Mouse (Mus musculus) cerebellum, adult 11 months (tissue): ENCODE measurements around the gene Srxn1.
"Not testable (repeated sequence)": the region's sequence is repeated elsewhere in the genome, so short reads cannot be mapped to it uniquely, and the experiment has no call there.

Source experiments
- DNase-seq: peaks from one replicate; pipeline ENCODE4 v3.0.0; 2022

Gene Srxn1

DNA sequence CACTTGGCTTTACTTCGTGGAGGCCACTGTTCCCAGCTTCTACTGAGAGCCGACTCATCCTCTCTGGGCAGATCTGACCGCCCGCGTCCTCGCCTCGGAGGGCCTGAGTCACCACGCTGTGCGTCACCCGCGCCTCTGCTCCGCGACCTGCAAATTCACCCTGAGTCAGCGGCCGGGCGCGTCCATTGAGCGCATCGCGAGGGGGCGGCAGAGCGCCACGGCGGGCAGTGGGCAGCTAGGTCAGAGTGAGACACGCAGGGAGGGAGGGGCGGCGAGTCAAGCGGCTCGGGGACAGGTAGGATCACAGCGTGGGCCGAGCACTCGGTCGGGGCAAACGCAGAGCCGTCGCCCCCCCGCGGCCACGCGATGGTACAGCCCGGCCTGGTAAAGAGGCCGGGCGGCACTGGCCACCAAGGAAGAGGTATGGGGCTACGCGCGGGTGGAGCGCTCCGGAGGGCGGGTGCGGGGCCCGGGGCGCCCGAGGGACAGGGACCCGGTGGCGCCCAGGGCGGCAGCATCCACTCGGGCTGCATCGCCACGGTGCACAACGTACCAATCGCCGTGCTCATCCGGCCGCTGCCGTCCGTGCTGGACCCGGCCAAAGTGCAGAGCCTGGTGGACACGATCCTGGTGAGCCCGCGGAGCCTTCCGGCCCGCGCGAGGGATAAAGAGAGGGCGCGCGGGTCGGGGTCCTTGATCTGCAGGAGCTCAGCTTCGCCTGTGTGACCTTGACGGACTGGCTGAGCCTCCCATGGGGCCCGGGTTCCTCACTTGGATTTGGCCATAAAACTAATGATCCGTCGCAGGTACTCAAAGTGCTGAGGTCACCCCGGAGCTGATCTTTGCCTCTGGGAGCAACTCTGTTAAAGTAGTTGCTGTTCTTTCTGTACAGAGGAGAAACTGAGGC lies at the start of gene Srxn1:
Srxn1 (plus strand) TSS at position 199 of the 907 bp plus-strand sequence.
- peak; percentile 94 for DNase-seq

DNA sequence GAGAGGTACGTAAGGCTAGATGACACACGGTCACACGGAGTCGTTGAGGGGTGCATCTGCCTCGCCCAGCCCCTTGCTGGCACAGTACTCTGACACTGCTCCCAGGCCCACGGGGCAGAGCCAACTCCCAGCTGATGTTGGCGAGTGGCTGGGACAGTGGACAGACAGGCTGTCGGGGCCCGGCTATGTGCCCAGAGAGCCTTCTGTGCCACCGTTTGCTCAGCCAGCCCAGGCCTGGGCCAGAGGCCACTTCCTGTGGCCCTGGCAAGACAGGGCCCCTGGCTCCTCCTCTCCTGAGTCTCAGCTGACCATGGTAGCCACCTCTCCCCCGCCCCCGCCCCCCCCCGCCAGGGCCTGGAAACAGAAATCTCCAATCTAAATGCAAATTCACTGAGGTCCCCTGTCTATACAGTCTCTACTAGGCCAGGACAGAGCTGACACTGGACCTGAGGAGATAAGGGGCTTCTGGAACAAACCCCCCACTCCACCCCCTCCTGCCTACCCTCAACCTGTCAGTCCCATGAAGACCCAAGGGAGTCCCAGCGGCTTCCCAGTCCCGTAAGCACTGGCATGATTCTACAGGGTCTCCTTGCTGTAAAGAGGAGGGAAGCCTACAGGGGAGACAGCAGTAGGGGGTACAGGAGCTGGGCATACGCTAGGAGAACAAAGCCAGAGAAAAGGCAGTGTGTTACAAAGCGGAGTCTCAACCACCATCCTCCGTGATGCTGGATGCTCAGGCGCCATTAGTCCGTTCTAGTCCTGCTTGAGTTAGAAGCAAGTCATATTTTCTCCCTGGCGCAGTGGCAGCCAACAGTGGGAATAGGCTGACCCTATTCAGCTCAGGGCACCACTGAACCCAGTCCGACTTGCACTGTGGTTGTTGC lies 48.7 kb upstream of the Srxn1 start:
- peak; percentile 82 for DNase-seq

DNA sequence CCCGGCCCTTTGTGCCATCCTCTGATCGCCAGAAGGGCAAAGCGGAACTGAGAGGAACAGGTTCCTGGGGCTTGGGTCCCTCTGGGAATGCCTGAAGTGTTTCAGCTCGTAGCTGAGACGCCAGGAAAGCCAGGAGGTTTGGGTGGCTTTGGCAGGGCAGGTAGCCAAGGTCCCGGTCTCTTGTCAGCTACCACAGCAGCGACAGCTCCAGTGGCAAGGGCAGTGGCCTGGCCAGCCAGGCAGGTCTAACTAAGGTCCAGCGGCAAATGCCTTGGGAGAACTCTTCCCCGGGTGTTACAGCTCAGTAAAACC lies 48.1 kb upstream of the Srxn1 start:
- DNase-seq, result no peak

DNA sequence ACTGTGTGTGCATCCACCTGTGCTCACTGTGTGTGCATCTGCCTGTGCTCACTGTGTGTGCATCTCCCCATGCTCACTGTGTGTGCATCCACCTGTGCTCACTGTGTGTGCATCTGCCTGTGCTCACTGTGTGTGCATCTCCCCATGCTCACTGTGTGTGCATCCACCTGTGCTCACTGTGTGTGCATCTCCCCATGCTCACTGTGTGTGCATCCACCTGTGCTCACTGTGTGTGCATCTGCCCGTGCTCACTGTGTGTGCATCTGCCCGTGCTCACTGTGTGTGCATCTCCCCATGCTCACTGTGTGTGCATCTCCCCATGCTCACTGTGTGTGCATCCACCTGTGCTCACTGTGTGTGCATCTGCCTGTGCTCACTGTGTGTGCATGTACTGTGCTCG lies 42.5 kb upstream of the Srxn1 start:
- DNase-seq, result not testable (repeated sequence)

DNA sequence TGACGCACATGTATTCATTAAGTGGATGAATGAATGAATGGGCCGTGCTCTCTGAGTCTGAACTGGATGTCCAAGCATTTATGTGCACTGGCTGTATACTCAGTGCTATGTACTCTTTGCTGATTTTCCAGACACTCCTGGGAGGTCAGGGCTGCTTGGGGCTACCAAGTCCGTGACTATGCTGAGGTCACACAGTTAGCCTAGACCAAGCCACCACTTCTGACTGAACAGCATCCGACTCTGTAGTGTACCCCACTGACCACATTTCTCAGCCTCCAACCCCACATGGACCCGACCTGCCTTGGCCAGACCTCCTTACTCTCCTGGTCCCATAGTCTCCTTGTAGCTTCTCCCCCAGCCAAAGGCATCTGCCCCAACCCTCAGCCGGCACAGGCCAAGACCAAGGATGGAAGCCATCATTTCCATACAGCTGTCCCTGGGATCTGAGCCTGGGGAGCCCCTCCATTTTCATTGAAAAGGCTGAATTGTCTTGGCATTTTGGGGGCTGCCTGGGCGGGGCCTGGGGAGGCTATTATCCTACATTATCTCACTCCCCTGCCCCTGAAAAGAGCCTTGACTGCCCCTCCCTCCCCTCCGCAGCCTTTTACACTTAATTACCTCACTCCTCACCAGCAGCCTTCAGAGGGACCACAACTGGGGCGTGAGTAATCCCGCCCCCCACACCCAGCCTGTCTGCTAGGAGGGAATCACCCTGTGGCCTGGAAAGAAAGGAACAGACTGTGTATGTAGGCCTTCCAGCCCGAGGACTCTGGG lies 36.5 kb upstream of the Srxn1 start:
- no peak for DNase-seq

DNA sequence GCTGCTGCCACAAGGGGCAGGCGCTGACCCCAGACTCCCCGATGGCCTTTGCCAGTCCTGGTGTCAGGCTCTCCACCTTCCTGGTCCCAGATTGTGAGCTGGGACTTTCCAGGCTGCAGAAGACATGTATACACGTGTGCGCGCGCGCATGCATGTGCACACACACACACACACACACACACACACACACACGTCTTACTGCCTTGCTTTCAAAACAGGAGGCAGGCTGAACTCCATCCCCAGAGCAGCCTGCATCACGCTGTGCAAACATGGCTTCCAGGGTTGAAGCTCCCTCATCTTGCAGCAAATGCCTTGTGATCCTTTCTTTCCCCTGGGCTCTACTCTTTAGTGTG lies 35.9 kb upstream of the Srxn1 start:
- no peak for DNase-seq

DNA sequence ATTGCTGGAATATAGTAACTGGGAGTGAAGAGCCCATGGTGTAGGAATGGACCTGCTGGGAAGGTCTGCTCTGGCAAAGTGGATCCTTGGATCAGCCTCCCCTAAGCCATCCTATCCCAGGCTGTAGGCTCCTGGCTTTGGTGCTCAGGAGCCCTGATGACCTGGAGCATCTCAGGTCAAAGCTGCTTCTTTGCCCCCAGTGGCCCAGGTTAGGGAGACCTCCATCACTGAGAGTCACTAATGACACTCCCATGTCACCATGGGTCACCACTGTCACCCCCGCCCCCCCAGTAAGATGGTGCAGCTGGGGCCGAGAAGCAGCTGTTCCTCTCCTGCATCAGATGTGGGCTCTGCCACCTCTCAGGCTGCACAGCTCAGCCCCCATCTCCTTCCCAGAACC lies 35.4 kb upstream of the Srxn1 start:
- no peak for DNase-seq

DNA sequence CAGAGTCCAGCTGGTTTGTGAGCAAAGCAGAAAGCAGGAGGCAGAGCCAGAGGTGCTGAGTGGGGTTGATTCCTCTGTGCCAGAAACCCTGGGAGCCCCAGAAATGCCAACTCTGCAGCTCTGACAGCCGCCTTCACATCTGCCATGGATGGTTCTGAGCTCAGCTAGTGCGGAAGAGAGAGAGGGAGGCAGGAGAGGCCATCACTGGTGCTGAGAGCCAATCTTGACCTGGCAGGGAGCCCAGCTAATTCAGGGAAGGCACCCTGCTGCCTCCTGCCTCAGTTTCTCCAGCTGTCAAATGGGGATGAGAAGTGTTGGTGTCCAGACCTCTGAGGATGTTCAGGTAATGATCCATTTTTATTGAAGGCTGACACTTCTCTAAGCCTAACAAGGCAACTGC lies 30.8 kb upstream of the Srxn1 start:
- DNase-seq, result no peak

DNA sequence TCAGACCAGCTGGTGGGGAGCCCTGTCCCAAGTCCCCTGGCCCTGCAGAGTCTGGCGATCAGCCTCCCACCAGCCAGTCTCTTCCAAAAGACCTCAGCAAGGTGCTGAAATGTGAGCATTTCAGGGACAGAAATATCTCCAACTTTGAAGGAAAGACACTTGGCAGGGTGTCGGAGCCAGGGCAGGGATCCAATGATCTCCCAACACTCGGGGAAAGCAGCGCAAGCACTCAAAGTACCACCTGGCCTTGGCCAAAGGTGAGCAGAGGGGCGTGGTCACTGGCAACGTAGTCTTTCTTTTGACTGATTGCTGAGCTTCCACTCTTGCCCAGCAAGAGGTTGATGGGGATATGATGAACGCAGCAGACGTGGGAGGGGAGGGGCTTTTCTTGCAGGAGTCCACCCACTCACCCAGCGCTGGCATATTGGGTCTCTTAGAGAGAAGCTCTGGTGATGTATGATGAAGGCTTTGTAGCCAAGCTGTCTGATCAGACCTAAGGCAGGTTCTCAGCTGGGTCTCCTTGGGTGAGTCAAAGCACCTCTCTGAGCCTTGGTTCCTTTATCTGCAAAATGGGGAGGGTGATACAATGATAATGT lies 29.9 kb upstream of the Srxn1 start:
- no peak for DNase-seq

DNA sequence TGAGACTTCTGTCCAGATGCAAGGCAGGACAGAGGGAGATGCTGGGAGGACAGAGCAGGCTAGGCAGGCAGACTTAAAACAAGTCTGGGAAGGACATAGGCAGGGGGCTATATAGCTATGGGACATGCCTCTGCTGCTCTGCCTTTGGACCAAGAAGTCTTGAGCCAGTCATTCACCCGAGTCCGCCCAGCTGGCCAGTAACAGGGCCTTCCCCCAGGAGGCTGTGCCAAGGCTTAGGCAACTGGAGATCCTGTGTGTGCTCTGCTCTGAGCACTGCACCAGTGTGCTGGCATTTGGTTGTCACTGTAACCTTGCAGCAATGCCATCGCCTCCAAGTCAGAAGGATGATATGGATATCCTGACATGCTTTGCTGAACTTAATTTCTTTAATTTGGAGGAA lies 28.0 kb upstream of the Srxn1 start:
- DNase-seq, result no peak

DNA sequence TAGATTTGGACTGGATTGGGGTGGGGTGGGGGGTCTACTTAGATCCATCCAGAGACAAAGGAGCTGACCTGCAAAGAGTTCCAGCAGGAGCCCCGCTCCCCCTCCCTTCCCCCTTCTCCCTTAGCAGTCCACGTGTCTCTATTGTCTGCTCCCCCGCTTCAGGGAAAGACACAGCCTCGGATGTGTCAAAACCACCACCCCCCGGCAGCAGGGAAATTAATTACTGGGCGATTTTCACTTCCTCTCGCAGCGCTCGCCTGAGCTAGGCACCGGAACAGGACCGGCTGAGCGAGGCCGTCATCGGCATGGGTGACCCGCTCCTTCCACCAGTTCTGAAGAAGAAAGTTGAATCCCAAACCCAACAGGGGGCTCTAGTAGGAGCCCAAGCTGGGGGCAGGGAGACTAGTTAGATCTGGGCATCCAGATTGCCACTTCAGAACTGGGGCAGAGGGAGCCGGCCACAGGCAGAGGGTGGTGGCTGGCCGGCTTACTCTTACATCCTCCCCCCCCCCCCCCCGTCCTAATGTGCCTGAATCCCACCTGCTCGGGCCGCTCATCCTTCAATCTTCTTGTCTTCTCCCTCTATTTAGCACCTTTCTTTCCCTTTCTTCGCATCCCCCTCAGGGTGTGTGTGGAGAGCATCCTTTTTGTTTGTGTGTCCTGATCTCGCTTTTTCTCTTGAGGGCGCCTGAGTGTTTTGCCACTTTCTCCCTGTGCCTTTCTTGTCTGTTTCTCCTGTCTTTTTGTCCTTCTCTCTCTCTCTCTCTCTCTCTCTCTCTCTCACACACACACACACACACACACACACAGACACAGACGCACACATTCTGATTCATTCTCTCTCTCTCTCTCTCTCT lies 24.4 kb upstream of the Srxn1 start, which contains the start of gene Scrt2:
Scrt2 (plus strand) TSS at position 845 of the 857 bp plus-strand sequence.
- no peak for DNase-seq

DNA sequence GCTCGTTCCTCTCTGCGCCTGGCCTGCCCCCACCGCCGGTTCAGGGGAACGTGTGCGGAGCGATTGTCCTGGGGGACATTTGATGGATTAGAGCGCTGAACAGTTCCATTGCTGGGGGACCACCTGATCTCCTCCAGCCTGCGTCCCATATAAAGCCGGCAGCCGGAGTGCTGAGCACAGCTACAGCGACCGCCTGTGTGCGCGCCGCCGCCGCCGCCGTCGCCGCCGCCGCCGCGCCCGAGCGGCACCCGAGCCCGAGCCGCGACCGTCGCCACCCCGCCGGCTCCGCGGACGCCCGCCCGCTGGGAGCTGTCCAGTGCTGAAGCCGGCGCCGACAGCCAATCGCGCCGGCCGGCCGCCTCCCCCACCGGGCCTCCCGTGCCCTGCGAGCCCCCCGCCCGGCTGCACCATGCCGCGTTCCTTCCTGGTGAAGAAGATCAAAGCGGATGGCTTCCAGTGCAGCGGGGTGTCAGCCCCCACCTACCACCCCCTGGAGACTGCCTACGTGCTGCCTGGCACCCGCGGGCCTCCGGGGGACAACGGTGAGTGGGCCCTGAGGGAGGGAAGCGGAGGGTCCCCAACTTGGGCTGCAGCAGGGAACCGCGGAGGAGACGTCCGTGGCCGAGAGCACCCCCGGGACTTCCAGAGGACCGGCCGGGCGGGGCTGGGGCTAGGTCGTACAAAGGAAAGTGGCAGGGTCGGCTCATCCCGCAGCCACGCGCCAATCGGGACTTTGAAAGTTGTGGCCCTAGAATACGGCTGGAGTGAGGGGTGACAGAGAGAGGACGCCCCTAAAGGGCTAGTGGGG lies 23.5 kb upstream of the Srxn1 start:
- DNase-seq, result peak; percentile 51

DNA sequence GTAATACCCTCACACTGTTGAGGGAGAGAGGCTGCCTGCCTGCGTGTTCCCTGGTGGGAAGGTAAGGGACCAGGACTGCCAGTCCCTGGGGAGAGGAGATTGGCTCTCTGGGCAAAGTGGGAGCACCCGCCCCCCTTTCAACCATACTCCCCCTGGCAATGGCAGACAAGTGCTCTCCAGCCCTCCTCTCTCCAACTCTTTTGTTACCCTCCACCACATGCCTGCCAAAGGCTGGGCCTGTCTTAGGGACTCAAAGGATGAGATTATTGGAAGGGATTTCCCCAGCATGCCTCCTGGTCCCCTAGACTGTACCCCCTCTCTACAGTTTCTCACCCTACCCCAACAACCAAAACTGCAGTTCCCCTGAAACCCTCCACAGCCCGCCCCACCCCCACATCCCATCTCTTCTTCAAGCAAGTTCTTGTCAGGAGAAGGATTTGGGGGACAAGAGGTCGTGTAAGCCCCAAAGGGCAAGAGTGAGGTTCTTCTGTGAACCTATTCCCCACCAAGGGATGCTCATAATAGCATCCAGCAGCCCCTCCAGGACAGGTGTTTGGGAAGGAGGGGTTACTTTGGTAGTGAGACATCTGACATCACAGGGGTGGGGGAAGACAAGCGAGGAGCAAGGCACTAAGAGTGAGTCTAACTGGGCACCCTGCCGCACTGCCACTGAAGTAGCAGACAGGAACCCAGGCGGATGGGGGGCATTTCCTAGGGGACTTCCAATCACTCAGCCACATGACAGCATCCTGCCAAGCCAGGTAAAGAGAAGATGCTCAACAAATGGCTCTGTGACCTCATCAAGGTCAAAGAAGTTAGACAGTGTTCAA lies 22.6 kb upstream of the Srxn1 start:
- no peak for DNase-seq

DNA sequence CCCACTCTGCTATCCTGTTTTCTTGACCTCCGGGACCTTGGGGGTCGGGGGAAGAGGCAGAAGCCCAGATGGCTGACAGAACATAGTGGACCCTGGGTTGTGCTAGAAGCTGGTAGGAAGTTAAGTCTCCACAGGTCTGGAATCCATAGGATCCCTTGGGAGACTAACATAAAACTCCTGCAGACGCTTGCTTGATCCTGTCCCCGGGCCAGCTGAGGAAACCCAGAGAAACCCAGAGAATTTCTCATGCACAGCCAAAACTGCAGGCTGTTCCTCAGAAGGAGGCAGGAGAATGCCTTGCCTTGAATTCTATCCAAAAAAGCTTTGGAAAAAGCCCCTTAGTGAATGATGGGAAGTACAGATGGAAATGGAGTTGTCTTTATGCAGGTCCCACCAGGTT lies 21.9 kb upstream of the Srxn1 start:
- no peak for DNase-seq

DNA sequence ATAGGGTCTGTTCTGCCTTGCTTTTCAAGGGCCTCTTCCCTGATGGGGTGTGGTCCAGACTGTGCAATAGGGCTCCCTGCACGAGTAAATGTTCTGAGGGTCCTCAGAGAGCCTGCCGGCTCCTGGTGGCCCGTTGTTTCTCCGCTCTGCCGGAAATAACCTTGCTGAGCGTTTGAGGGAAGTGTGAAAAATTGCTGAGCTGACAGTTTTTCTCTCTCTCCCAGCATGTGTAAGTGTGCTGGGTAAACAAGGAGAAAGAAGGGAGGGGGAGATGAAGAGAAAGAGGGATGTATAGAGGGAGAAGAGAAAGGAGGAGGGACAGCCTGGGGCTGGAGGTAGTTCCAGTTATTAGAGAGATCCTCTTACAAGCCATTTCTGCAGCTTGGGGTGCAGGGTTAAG lies 21.0 kb upstream of the Srxn1 start:
- no peak for DNase-seq

DNA sequence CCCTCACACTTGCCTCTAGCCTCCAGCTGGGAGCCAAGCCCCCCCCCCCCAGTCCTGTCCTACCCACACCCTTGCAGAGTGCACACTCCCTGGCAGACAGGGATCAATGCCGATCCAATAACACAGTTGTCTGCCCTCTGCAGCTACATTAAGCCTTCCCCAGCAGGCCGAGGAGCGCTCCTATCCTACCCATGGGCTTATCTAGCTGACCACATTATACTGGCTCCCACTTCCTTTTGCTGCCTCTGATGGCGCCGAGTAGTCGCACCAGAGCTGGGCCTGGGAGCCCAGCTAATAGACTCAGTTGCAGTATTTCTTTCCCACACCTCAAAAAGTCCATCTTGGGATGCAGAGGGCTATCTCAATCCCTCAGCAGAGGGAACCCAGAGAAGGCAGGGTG lies 19.9 kb upstream of the Srxn1 start:
- no peak for DNase-seq

DNA sequence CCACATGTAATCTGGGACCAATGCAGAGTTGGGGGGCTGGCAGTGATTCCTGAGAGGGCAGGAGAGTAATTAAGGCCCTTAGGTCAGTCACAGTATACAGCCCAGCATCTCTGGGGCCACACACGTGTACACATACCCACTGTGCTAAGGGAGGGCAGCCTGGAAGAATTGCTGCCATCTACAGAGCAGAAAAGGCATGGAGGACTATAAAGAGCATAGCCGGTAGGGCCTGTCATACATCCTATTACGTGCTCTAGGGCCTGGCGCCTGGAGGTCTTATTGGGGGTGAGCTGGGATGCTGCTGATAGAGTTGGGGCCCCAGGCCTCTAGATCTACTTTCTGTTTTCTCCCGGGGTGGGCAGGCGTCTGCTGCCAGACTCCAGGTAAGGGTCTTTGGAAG lies 18.9 kb upstream of the Srxn1 start:
- no peak for DNase-seq

DNA sequence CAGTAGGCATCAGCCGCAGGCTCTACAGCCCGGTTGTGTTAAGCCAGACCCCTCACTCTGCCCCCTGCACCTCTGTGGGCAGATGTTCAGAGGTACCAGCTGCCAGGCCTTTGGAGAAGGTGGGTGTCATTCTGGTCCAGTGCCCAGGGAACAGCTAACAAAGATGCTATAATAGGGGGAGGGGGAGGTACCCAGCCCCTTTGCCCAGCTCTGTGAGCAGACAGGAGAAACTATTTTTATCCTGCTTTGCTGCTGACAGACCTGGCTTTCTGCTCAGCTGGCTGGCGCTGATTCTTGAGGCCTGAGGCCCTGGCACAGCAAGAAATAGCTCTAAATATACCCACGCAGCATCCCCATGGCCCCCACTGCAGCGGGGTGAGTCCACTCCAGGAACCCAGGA lies 18.2 kb upstream of the Srxn1 start:
- DNase-seq, result no peak

DNA sequence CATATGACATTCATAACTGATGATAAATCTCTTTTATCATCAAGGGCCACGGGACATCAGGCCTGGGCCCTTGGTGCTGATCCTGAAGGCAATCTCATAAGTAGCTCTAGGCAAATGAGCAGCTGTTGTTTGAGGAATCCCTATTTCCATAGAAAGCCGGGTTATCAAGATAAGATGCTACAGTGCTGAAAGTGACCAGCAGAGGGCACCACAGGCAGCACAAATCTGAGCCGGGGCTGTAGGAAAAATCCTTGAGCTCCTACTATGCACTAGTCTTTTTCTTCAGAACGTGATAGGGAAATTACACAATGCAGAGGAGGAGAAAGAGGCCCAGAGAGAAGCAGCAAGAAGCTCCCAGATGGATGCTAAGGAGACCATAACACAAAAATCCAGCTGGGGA lies 16.2 kb upstream of the Srxn1 start:
- DNase-seq, result peak; percentile 56

DNA sequence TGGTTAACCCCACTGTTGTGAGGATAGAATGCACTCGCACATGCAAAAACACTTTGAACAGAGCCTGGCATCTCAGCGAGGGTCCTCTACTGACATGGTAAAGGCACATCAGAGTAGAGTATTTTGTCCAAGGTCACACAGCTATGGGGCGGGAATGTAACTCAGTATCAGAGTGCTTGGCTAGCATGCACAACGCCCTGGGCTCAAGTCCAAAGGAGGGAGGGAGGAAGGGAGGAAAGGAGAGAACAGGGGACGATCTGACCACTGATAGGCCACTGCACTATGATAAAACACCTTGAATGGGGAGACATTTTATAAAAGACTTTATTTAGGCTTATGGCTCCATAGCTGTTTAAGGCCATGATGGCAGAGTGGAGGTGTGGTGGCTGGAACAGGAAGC lies 15.7 kb upstream of the Srxn1 start:
- no peak for DNase-seq
